Mouse (Mus musculus): Measurements from ENCODE around the gene Mybph. TPM values are rescaled to one million over a fixed set of nuclear protein-coding genes. Genes with fewer than 3 reads are reported as not detected.

Gene Mybph
- total RNA-seq, 2 experiments from 2014 or later, result 192 to 318 TPM

DNA sequence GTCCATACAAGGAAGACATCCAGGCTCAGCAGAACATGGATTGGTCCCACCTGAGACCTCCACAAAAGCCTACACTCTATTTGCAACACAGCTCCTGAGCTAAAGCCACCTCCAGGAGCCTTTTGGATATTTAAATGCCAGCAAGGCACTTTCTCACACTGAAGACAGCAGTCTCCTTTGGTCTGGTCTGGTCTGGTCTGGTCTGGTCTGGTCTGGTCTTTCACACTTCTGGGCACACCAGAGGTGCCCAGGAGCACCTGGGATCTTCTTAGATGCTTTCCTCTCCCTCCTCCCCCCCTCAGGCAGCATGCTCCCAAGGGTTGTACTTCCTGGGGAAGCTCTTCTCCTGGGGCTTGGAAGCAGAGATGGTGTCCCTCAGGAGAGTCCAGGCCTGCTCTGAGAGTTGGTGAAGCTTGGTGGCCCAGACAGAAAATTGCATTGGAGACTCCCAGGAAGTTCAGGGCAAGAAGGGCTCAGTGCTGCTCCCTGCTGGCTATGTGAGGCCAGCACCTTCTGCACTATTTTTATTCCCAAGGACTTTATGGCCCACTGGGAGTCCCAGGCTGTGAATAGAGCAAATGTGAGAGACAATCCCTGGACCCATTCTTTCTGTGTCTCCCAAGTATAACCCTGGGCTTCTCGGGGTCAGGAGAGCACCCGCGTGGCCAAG, 8.6 kb downstream of the Mybph start:
- peak; percentile 74 for DNase-seq
- TF ChIP-seq CTCF (IDR thresholded peaks at IDR 0.05), result peak; percentile 91
- intact Hi-C loops (cut with DNase I), result loop anchor here (1.0 kb wide), 1 partner anchor 50 kb away; no protein-coding TSS in a partner anchor

GRCm38 (mm10) chr1:134204230-134204629, 11.0 kb downstream of the Mybph start:
- intact Hi-C loops (cut with DNase I), result no loop called here
- Histone ChIP-seq H3K4me3 (no peak overlapping the region), H3K27ac (no peak overlapping the region)
- TF ChIP-seq CTCF (IDR thresholded peaks at IDR 0.05), result no peak
- DNase-seq, result no peak

More for the DNA sequence above, 8.6 kb downstream of the Mybph start:
- Histone ChIP-seq H3K4me3 (no peak overlapping the region), H3K27ac (peak overlapping the region; percentile 29)

- no peak overlapping the region for H3K27ac ChIP-seq
- DNase-seq, result peak; percentile 73
- H3K4me3 ChIP-seq, result no peak overlapping the region
- no peak for TF ChIP-seq CTCF (IDR thresholded peaks at IDR 0.05)
- intact Hi-C loops (cut with DNase I), result no loop called here
These were observed 12.2 kb downstream of the Mybph start for GRCm38 (mm10) chr1:134205296-134206018.

GRCm38 (mm10) chr1:134206085-134206484, 12.8 kb downstream of the Mybph start:
- no peak for DNase-seq

GRCm38 (mm10) chr1:134210179-134210755, 17.0 kb downstream of the Mybph start:
- no peak for DNase-seq
- no peak for TF ChIP-seq CTCF (IDR thresholded peaks at IDR 0.05)
- no peak overlapping the region for H3K27ac ChIP-seq
- intact Hi-C loops (cut with DNase I), result no loop called here
- H3K4me3 ChIP-seq, result no peak overlapping the region

More at GRCm38 (mm10) chr1:134206085-134206484, 12.8 kb downstream of the Mybph start:
- TF ChIP-seq CTCF (IDR thresholded peaks at IDR 0.05), result no peak
- H3K4me3 ChIP-seq, result no peak overlapping the region
- no peak overlapping the region for H3K27ac ChIP-seq
- intact Hi-C loops (cut with DNase I), result no loop called here

DNA sequence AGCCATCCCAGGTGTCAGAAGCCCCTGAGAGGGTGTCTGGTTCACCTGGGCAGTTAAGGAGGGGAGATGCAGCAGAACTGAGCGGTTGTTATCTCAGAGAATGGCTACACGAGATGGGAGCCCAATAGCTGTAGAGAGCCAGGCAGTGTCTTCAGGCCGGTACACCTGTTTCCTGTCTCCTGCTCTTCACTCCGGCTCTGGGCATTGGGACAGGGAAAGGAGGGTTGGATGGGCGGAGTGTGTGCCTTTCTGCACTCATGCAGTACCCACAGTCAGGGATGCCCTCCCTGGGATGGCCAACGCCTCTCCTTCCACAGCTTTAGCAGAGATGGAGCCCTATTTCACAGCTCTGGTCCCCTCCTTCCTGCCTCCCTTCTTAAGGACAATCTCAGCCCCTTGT, 17.8 kb downstream of the Mybph start:
- no peak for DNase-seq
- Histone ChIP-seq H3K27ac (no peak overlapping the region), H3K4me3 (no peak overlapping the region)
- intact Hi-C loops (cut with DNase I), result no loop called here
- TF ChIP-seq CTCF (IDR thresholded peaks at IDR 0.05), result no peak

DNA sequence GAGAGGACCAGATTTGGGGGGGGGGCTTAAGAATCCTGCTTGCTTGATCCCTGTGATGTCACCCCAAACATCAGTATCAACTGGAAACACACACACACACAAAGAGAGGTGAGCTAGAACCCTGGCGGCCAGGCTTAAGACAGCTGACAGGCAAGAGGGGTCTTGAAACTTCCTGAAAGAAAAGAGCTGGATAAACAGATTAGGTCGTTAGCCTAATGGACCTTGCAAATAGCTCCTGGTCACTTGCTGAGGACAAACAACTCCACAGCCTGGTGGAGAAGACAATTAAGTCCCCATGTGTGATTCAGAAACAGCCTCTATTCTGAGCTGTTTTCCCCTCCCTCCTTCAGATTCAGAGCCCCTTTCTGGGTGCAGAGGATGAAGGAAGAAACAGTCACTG, 18.4 kb downstream of the Mybph start:
- DNase-seq, result no peak
- intact Hi-C loops (cut with DNase I), result no loop called here
- Histone ChIP-seq H3K4me3 (no peak overlapping the region), H3K27ac (no peak overlapping the region)
- no peak for TF ChIP-seq CTCF (IDR thresholded peaks at IDR 0.05)

GRCm38 (mm10) chr1:134212351-134212750, 19.1 kb downstream of the Mybph start:
- H3K4me3 ChIP-seq, result no peak overlapping the region
- TF ChIP-seq CTCF (IDR thresholded peaks at IDR 0.05), result no peak
- no peak for DNase-seq
- intact Hi-C loops (cut with DNase I), result no loop called here
- H3K27ac ChIP-seq, result no peak overlapping the region

GRCm38 (mm10) chr1:134213405-134213804, 20.2 kb downstream of the Mybph start:
- no peak overlapping the region for H3K27ac ChIP-seq
- DNase-seq, result no peak
- TF ChIP-seq CTCF (IDR thresholded peaks at IDR 0.05), result no peak
- intact Hi-C loops (cut with DNase I), result no loop called here
- H3K4me3 ChIP-seq, result no peak overlapping the region

GRCm38 (mm10) chr1:134215059-134215458, 21.8 kb downstream of the Mybph start:
- no peak for TF ChIP-seq CTCF (IDR thresholded peaks at IDR 0.05)
- DNase-seq, result no peak
- H3K27ac ChIP-seq, result no peak overlapping the region
- intact Hi-C loops (cut with DNase I), result no loop called here
- H3K4me3 ChIP-seq, result no peak overlapping the region

DNA sequence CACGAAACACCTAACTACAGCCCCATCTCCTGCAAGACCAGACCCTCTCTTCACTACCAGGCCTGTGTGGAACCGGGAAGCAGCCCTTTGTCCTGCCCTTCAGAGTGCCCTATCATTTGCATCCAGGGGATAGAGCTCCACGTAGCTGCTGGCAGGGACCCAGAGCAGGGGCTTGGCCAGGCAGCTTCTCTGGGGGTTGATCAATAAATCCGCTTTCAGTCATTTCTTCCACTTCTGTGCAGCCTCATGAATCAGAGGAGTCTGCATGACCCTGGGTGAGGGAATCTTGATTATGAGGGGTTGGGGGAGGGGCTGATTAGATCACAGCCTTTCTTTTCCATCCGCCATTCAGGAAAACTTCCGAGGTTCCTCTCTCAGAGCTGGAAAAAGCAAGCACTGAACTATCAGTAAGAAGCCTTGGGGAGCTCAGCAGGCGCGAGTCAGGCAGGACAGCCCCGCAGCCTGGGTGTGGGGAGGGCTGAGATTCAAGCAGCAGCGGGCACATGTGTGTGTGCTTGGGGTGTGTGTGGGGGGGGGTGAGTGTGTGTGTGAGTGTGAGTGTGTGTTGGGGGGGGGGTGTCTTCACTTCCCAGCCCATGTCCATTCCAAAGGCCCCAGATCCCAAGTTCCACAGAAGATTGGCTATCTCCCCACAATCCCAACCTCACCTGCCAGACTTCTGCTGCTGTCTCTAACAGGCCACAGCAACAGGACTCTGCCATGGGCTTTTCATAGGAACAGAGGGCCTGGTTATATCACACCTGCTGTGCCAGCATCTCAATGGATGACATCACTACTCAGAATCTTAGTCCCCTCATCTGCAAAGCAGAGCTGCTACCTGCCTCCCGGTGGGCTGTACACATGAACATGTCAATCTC, 22.7 kb downstream of the Mybph start:
- no peak for TF ChIP-seq CTCF (IDR thresholded peaks at IDR 0.05)
- Histone ChIP-seq H3K27ac (no peak overlapping the region), H3K4me3 (no peak overlapping the region)
- intact Hi-C loops (cut with DNase I), result no loop called here
- no peak for DNase-seq

- no peak for DNase-seq
- TF ChIP-seq CTCF (IDR thresholded peaks at IDR 0.05), result no peak
- H3K27ac ChIP-seq, result no peak overlapping the region
- intact Hi-C loops (cut with DNase I), result no loop called here
- H3K4me3 ChIP-seq, result no peak overlapping the region
These were observed 23.4 kb downstream of the Mybph start for GRCm38 (mm10) chr1:134216629-134216971.
